Mouse (Mus musculus) gastrocnemius, postnatal 4 days (tissue): ENCODE measurements at regions not wholly inside any gene's neighbourhood (a gene's known extent, or its start where the extent isn't known, plus 50 kb on each side); places are given as distances from the start of the nearest gene placed in this dataset.

Experiments
- DNase-seq, 2 experiments: peaks; one replicate each; pipeline ENCODE4 v3.0.0; 2021 to 2022; ENCODE audit warnings: low spot score in 2 of 2, mixed read lengths in 2 of 2

DNA sequence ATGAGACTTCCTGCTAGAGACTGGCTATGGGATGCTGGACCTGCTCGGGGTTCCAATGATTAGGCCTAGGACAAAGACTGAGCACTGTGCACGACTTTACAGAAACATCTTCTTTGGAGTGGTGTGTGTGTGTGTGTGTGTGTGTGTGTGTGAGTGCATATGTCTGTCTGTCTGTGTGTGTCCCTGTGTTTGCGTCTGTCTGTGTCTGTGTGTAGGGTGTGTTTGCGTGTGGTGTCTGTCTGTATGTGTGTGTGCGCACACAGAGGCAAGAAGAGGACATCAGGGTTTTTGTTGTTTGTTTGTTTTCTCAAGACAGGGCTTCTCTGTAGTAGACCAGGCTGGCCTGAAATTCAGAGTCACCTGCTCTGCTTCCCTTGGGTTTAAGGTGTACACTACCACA, 51.9 kb upstream of the Slco4a1 start:
- no peak for DNase-seq

DNA sequence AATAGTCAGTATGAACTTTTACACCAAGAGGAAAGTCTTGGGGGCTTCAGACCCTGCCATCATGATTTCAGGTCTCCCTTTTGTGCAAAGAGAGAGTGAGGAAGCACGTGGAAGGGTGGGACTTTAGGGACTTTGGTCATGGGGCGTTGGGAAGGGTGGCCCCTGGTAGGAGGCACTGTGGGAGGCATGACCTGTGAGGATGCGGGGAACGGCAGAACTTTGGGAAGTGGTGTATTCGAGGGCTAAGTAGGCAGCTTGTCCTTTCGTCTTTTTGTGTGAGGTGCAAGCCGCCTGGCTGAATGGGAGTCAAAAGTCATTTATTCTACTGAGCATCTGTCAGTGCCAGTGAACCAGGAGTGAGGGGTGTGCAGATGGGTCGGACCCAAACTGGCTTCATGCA, 52.4 kb upstream of the Slco4a1 start:
- DNase-seq: no peak

DNA sequence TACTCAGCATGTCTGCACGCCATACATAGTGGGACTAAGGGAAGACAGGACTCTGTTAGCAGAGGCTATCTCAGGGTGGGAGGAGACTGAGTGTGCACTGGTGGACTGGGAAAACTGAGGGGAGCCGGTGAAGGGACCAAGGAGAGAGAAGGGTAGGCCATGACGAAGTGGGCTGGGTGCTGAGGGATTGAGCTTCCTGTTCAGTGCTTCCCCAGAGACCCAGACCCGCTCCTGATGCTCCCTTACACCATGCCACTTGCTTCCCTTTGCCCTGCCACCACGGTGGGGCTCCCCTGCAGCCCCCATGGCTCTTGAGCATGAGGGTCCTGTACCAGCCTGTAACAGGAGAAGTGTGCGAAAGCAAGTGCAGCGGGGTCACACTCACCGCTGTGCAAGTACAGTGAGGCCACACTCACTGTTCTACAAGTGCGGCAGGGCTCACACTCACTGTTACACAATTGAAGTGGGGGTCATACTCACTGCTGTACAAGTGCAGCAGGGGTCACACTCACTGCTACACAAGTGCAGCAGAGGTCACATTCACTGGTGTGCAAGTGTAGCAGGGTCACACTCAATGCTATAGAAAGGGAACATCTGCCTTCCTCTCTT, 53.1 kb upstream of the Slco4a1 start:
- DNase-seq: no peak

DNA sequence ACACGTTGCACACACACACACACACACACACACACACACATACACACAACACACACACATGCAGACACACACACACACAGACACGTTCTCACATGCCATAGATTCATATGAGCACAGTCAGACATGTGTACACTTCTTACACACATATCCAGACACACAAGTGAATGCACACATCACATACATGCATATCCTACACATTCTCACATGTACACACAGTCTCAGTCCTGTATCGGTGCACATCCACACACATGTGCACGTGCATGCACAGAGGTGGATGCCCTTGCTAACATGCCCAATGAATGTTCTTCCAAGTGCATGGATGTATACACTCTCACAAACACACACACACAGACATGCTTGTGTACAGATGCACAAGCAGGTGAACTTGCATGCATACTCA, 53.6 kb upstream of the Slco4a1 start:
- no peak for DNase-seq

DNA sequence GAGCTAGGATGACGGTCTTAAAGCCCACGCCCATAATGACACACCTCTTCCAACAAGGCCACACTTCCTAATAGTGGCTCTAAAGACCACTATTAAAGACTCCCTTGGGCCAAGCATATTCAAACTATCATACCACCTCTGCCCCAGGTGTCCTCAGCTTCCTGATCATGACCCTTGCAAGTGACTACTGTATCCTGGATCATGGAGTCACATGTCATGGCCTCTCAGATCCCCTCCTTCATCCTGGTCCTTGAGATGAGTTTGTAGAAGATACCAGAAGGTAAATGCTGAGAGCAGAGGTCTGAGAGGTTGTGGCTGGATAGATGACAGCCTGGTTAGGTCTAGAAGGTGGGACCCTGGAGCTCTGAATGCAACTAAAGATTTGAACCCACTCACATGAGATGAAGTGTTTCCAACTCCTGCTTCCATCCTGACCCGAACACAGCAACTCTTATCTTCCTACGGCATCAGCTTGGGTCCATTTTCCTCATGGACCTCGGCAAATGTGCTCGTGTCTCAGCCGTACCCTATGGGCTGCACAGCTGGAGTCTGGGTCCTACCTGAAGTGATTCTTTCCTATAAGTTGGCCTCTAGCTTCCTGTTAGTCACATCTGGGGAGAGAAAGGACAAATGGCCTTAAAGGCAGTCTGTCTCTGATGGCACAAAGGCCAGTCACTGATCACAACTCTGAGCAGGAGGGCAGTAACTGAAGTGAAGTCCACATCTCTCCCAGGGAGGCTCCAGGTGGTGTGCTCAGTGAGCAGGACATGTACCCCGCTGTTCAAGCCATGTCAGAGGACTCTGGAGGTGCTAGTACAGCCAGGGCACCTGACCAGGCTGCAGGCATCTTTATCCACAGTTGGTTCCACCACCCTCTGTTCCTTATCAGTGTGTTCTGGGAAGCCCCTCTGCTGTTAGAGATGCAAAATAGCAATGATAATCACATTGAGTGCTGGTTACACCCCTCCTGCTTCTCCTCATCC, 54.3 kb upstream of the Slco4a1 start:
- DNase-seq: no peak

DNA sequence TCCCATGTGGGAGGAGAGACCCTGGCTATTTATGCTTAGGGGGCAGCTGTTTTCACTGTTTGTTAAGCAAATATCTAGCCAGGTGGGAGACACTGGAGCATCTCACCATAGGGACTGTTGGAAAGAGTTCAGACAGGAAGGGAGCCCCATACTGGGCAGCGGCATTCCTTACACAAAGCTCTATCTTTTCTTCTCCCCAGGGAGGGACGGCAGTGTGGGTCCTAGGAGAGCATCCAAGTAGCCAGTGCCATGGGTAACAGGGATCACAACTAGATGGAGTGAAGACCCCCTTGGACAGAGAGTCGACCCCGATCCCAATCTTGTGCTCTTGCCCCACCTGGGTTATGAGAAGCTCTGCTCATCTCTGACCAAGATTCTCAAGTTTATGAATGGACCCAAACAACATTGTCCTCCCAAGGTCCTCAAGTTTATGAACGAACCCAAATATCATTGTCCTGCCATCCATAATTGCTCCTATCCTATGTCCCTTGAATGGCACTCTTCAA, 55.5 kb upstream of the Slco4a1 start:
- no peak for DNase-seq

DNA sequence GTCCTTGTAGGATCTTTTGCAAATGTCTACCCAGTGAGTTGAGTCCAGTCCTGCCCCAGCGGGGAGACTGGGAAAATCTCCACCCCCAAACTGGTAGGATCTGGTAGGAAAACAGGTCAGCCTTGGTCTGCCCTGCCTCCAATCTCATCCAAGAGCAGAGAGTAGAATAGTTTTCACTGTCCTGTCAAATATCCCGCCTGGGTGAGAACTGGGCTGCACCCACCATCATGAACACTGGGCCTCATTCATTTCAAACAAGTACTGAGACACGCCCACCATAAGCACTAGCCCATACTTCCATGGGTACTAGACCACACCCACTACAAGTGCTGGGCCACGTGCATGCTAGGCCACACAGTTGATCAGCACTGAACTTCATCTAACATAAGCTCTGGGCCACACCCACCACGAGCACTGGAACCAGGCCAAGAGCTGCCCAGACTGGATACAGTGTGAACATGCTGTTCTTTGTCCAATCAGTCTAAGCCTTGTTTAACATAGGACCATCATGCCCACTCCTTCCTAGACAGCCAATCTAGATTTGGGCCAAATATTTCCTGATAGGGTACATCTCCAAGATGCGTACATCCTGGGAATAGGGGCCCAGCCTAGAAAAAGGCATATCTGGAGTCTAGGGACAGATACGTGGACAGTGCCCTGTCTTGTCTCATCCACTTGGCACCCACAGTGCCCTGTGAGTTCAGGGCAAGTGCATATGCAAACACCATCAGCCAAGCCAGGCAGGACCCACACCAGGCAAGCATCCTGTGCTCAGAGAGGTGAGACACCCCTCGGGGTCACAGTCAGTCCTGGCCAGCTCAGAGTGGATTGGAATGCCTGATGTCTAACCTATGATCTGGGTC, 56.2 kb upstream of the Slco4a1 start:
- no peak for DNase-seq

DNA sequence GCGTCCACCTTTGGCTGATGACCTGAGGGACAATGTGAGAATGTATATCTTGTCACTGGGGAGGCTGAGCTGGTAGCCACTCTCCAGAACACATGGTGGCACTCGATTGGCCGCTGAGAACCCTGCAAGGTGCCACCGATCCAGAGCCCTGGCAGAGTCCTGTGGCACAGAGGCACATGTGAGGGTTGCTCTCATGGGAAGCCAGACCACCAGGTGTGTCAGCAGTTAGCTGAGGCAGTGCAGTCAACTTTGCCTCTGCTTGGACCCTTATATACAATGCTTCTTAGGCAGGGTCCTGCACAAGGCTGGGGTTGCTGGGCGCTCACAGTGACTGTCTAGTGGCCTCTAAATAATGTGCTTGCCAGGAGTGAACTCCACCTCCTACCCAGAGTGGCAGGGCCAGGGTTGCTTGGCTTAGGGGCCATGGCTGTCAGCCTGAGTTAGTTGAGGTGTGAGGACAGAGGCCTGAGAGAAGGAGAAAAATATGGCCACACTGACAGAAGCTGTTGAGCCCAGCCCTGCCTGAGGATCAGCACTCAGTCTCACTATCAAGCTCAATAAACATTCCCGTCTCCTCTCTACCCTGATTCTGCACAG, 57.1 kb upstream of the Slco4a1 start:
- no peak for DNase-seq

DNA sequence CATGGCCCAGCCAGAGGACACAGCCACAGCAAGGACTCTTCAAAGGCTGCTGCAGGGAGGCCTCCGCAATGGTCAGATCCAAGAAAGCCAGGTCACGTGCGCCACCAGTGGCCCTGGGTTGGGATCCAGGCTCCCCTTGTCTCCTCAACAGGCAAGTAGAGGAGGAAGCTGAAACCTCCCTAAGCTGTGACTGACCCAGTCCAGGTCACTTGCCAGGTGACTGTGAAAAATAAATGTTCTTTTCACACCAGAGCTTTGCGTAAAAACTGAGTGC, 57.6 kb upstream of the Slco4a1 start:
- DNase-seq: no peak

DNA sequence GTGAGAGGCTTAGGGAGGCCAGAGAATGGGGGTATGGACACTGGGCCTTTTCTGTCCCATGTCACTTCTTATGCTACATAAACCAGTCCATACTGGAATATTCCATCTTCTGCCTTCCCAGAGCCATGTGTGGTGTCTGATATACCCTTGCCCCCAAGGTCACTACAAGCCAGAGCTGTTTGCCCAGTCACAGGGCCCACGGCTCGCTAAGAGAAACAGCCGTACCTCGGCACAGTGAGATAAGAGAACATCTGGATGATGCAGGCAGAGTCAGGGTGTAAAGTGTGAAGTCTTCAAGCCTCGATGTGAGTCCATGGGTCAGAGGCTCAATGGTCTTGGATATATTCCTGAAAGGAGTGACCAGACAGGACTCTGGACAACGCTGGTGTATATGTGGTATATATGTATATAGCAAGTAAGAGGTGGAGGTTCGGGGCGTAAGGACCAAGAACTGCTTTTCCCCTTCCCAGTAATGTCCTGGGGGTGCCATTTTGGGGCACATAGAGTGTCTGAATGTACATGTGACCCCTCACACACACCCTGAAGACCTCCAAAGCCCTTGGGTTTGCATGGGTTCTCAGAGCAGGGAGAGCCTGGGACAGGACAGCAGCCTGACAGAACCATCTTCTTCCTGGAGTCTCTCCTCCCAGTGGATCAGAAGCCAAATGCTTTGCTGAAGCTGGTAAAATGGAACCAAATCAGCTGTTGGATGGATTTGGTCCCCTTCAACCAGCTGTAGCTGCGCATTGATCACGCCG, 58.1 kb upstream of the Slco4a1 start:
- no peak for DNase-seq

DNA sequence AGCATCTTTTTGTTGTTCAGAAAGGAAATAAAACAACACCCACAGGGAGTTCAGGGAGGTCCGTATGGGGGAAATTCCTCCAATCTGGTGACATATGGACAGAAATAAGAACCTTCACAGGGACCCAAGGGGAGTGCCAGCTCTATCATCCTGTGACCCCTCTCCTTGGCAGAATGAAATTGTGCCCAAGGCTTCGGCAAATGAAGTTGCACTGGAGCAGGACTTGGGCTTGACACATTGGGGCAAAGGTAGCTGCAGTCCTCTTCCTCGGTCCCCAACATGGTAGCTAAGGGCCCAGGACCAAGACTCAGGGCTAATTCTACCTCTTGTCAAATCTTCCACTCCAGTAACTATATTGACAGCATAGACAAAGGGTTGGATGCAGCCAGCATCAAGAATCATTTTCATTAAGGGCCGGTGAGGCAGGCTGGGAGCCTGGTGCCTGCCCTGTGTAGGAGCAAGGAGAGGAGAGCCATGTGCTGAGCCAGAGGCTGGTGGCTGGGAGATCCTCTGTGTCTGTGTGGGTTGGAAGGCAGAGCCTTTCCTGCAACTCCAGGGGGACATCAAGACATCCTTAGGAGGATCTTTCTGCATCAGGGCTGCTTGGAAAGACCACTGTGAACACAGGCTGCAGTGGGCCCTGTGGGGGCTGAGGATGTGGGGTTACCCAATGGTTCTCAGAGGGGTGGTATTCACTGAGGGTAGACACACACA, 59.2 kb upstream of the Slco4a1 start:
- no peak for DNase-seq

DNA sequence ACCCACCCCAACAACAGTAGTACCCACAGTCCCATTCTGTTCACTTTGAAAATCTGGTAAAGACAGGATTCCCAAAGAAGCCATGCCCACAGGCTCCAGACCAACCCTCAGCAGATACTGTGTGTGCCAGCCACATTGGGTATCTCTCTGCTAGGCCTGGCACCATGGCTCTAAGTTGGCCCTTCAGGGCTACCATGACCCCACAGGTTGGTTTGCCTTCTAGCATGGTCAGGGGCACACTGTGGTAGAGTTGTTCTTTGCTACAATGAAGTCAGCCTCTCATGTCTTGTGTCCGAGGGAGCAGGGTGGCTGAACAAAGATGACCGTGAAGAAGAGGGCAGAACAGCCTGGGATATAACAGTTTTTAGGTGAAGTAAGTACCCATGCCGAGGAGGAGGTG, 59.8 kb upstream of the Slco4a1 start:
- DNase-seq: no peak

DNA sequence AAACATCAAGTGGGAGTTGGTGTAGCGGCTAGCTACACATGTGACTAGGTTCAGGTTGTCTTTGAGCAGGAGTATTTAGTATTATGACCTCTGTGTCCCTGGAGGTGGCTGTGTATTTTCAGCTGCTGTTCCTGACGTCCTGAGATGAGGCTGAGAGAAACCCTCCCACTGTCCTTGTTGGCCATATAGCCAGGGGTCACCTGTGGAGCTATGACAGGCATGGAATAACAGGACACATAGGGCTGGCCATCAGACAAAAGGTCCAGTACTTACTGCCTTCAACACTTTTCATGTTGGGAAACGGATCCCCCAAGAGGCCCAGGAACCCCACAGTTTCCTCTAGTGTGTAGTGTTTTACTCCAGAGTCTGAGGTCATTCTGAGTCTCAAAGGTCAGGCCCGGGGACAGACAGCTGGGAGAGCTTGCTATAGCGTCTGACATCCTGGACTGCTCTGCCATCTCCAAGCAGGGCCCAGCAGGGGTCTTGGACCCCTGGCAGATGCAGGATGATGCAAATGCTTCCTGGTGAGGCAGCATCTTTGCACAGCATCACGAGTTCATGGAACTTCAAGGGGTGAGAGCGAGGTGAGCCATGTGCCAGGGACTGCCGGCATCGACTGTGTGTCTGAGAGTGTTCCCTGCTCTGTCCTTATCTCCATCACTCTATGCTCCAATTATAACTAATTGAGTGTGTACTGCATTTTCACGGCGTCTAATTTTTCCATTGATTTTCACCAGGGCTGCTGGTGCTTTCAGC, 60.6 kb upstream of the Slco4a1 start:
- DNase-seq: no peak

DNA sequence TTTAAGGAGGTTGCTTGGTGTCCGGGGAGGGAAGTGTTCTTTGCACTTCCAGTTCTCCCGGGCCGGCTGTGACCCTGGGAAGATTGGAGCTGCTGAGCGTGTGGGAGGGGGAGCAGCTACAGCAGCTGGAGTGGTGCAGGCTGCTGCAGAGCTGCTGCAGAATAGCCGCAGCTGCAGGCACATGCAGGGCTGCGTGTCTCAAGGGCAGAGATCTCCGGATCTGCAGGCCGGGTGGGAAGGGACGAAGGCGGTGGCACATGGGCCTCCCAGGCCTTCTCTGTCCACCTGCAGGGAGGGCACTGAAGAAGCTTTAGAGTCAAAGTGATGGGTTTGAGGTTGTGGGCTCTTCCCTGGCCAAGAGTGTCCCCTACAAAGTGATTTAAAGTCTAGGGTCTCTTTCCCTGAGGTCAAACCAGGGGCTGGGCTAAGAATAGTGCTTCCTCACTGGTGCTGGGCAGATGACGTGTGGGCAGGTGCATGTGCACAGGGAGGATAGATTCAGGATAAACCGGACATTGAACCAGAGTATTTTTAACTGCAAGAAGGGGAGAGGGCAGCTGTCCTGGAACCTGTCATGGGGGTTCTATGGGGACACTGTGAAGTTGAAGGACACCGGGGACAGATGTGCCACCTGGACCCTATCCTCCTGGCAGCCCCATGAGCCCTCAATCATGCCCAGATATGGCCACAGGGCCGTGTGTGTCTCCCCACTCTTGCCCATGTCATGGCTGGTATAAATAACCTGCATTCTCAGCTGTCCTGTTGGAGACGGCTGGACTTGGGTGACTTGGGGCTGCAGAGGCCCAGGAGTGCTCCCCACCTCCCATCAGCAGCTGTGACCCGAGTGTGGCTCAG, 58.6 kb upstream of the Gata5 start:
- no peak for DNase-seq

DNA sequence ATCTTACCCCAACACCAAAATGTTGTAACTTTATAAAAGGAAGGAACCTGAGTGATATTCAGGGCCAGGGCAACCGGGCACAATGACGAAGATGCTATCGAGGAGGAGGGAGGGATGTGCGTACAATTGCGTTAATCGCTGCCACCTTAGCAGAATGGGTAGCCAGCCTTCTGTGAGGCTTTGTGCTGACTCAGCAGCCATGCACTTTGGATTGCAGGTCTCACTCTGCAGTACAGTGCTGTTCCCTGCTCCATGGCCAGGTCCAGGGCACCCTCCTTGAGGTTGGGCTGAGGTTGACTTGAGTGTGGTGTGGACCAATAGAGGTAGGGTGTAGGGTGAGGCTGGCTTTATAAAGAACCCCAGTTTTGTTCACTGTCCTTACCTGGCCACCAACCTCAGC, 57.8 kb upstream of the Gata5 start:
- DNase-seq: no peak

DNA sequence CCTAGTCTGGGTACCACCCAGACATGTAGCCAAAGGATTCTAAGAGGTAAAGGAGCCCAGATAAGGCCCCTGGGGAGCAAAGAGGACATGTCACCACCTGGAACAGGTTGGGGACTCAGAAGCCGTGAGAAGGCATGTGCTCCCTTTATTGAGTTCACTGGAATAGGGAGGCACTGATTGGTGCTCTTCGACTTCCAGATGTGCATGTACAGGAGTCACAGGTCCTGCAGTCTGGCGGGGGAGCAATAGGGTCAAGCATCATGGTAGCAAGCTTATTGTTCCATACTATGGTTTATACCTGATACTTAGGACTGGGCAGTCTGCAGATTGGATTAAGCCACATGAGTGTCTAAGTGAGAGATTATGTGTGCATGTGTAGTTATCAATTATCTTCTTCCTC, 56.9 kb upstream of the Gata5 start:
- DNase-seq: no peak

DNA sequence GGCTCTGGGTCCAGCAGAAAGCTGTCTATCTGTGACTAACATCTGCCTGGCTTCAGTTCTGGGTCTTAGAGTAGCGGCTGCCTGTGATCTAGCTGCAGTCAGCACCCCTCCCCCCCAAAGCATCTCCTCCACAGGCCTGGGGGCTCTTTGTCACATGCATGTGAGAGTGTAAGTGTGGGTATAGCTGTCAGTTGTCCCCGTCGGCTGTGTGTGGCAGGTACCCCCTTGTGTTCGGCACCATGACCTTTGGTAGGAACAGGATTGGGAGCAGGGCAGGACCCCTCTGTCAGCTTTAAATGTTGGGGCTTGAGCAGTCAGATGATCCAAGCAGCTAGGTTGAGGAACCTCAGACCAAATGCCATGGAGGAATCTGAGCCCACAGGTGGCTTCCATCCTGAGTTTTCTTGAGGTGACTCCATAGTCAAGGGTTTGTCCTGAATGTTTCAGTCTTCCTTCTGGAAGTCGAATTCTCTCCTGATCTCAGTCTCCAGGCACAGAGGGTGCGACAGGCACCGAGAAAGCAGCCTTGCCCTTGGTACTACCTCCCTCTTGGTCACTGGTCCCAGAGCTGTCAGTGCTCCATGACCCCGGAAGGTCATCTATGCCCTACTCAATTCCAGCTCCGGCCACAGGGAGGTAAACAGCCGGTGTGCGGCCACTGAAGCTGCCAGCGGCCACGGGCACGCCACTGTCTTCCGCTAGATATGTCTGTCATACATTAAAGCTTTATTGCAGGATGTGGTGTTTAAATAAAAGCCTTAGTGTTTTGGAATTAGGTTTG, 55.9 kb upstream of the Gata5 start:
- DNase-seq: no peak

DNA sequence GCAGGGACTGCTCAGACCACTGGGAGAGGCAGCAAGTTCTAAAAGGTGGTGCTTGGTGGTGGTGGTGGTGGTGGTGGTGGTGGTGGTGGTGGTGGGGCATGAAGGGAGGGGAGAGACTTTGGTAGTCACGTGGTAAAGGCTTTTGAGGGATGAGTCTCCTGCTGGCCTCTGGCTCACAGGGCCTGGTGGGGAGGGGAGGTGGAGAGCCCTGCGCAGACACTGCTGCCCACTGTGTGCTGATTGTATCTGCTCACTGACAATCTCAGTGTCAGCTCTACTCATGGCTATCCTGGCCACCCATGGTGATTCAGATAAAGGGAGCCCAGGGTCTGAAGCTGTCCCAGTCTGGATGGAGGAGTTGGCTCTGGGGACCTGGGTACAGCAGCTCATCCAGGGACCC, 55.0 kb upstream of the Gata5 start:
- DNase-seq: no peak
